Mouse (Mus musculus) heart, embryonic 10.5 days (tissue): ENCODE measurements around the gene Hoxd3. TPM values are rescaled to one million over a fixed set of nuclear protein-coding genes. Genes with fewer than 3 reads are reported as not detected.
A peak's percentile ranks its signal among the peaks of the same experiment; 100 is the strongest.

ENCODE experiments used
- DNase-seq: peaks from one replicate; pipeline ENCODE4 v3.0.0-alpha.2; 2017; ENCODE audit warnings: low spot score
- H3K27ac ChIP-seq: fragments of 300-500 bp; sonication (generic); 2 replicates; pipeline ENCODE4 v1.5.1; 2016; ENCODE audit warnings: mild to moderate bottlenecking
- H3K27me3 ChIP-seq: fragments of 300-500 bp; sonication (generic); 2 replicates; pipeline ENCODE4 v1.6.1; 2016; ENCODE audit warnings: mild to moderate bottlenecking; ENCODE audit not compliant: poor library complexity, insufficient read depth, severe bottlenecking
- H3K36me3 ChIP-seq: fragments of 300-500 bp; sonication (generic); 2 replicates; pipeline ENCODE4 v1.6.1; 2016; ENCODE audit warnings: mild to moderate bottlenecking, moderate library complexity
- H3K4me1 ChIP-seq: fragments of 300-500 bp; sonication (generic); 2 replicates; pipeline ENCODE4 v1.6.1; 2016; ENCODE audit warnings: mild to moderate bottlenecking
- H3K4me3 ChIP-seq: fragments of 300-500 bp; sonication (generic); 2 replicates; pipeline ENCODE4 v1.5.1; 2016; ENCODE audit warnings: mild to moderate bottlenecking, moderate library complexity
- H3K9me3 ChIP-seq: fragments of 300-500 bp; sonication (generic); 2 replicates; pipeline ENCODE4 v1.6.1; 2016; ENCODE audit warnings: mild to moderate bottlenecking, moderate library complexity
- WGBS: fragments of 180-500 bp; shearing (Covaris S2); methylation state at CpG from one replicate; pipeline ENCODE4 v1.1.7; 2016; 5-methylcytosine and 5-hydroxymethylcytosine counted together
- polyA plus RNA-seq: library from polyadenylated mRNA; unstranded; fragments of >200 nt; fragmentation: Nextera tagmentation; extraction: Ambion mirVana; gene quantifications from 2 replicates; pipeline ENCODE4 v1.2.1, GENCODE M21; 2016

Gene Hoxd3
- polyA plus RNA-seq, 1 experiment from 2014 or later = 2.9 TPM

DNA sequence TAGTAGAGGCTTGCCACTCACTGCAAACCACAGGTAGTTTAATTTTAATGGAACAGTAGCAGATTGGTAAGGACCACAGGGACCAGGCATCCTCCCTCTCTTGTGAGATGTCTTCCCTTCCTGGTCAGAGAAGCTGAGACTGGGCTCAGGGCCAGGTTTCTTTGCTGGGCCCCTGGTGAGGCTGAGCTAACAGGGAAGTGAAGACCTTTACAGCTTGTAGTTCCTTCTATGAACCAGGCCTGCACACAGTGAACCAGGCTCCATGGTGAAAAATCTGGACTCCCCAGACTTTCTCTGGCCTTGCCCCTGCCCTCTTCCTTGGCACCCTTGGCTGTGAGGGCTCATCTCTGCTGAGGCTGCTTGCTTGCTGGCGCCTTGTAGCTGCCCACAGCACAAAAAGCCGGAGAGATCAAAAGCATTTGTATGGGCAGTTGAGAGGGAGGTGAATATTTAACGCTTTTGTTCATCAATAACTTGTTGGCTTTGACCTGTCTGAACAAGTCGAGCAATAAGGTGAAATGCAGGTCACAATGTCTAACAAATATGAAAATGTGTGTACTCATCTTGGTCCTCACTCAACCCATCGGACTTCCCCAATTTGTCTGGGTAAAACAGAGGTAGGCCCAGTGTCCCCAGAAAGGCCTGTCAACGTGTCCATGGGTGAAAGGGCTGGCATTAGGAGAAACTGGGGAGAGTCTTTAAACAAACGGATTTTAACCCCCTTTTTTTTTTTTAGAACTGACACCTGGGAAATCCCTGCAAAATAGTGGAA, 12.7 kb downstream of the Hoxd3 start:
- WGBS = 11% methylated on average over 7 of the region's 7 CpGs
- no peaks in the 10 kb centered on the region for H3K36me3 ChIP-seq
- peaks cover 100% of the 10 kb centered on the region for H3K27me3 ChIP-seq
- no peak overlapping the region for H3K27ac ChIP-seq
- no peak overlapping the region for H3K4me3 ChIP-seq
- H3K4me1 ChIP-seq = peaks cover 14% of the 10 kb centered on the region
- no peaks in the 10 kb centered on the region for H3K9me3 ChIP-seq
- no peak for DNase-seq

GRCm38 (mm10) chr2:74725171-74725570, 13.4 kb downstream of the Hoxd3 start:
- Histone ChIP-seq H3K27me3 (peaks cover 100% of the 10 kb centered on the region), H3K27ac (no peak overlapping the region), H3K9me3 (no peaks in the 10 kb centered on the region), H3K36me3 (no peaks in the 10 kb centered on the region), H3K4me1 (peaks cover 14% of the 10 kb centered on the region), H3K4me3 (no peak overlapping the region)
- no peak for DNase-seq
- 2% methylated on average over 17 of the region's 17 CpGs for WGBS

- no peak for DNase-seq
- WGBS = 10% methylated on average over 5 of the region's 5 CpGs
- Histone ChIP-seq H3K27me3 (peaks cover 100% of the 10 kb centered on the region), H3K36me3 (no peaks in the 10 kb centered on the region), H3K4me1 (peaks cover 14% of the 10 kb centered on the region), H3K4me3 (peak within 1 kb of the TSS; percentile 53), H3K27ac (peak within 1 kb of the TSS; percentile 3; the same call in 1 of the 2 replicates), H3K9me3 (no peaks in the 10 kb centered on the region)
These were observed 14.8 kb downstream of the Hoxd3 start, which contains the start of gene Gm28230 for GRCm38 (mm10) chr2:74726551-74726950. Gm28230 (plus strand) TSS chr2:74726728.

GRCm38 (mm10) chr2:74726973-74727639, 15.4 kb downstream of the Hoxd3 start:
- Histone ChIP-seq H3K4me1 (peaks cover 14% of the 10 kb centered on the region), H3K27ac (peak overlapping the region; percentile 3; the same call in 1 of the 2 replicates), H3K36me3 (no peaks in the 10 kb centered on the region), H3K4me3 (peak overlapping the region; percentile 53), H3K27me3 (peaks cover 100% of the 10 kb centered on the region), H3K9me3 (no peaks in the 10 kb centered on the region)
- no peak for DNase-seq
- WGBS = under 1% methylated on average over 43 of the region's 43 CpGs

DNA sequence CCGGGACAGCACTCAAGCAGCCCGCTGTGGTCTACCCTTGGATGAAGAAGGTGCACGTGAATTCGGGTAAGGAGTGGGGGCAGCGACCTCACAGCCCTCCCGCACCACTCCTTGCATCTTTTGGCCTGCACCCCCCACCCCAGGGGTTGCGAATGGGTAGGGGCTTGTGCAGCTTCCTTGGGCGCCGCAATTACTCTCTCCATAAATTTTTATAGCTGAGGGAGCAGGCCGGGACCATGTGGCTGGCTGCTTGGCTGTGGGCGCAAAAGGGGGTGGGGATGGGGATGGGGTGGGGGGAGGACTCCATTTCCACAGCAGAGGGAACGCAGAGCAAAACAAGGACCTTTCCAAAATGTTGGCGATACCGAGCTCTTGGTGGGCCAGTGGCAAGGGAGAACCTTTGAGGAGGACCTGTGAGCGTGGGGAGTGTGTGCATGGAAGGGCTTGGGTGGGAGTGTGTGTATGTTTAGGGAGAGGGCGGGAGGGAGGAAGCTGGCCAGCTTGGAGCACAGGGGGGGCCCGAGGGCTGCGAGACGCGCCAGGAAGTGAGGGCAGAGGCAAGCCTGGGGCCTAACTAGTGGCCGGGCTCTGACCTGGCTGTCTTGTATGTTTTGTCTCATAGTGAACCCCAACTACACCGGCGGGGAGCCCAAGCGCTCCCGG, 16.0 kb downstream of the Hoxd3 start:
- no peaks in the 10 kb centered on the region for H3K9me3 ChIP-seq
- DNase-seq = no peak
- peak overlapping the region; percentile 53 for H3K4me3 ChIP-seq
- peaks cover 17% of the 10 kb centered on the region for H3K4me1 ChIP-seq
- peaks cover 100% of the 10 kb centered on the region for H3K27me3 ChIP-seq
- no peaks in the 10 kb centered on the region for H3K36me3 ChIP-seq
- WGBS = 1% methylated on average over 25 of the region's 25 CpGs
- H3K27ac ChIP-seq = peak overlapping the region; percentile 3; the same call in 1 of the 2 replicates

GRCm38 (mm10) chr2:74728303-74728680, 16.6 kb downstream of the Hoxd3 start:
- H3K4me1 ChIP-seq = peaks cover 19% of the 10 kb centered on the region
- H3K36me3 ChIP-seq = no peaks in the 10 kb centered on the region
- WGBS = 3% methylated on average over 13 of the region's 13 CpGs
- no peak for DNase-seq
- no peak overlapping the region for H3K27ac ChIP-seq
- peaks cover 100% of the 10 kb centered on the region for H3K27me3 ChIP-seq
- H3K9me3 ChIP-seq = no peaks in the 10 kb centered on the region
- H3K4me3 ChIP-seq = no peak overlapping the region

- Histone ChIP-seq H3K27me3 (peaks cover 100% of the 10 kb centered on the region), H3K4me3 (no peak overlapping the region), H3K27ac (no peak overlapping the region), H3K36me3 (no peaks in the 10 kb centered on the region), H3K4me1 (peaks cover 20% of the 10 kb centered on the region), H3K9me3 (no peaks in the 10 kb centered on the region)
- 11% methylated on average over 8 of the region's 8 CpGs for WGBS
- DNase-seq = no peak
These were observed 18.6 kb downstream of the Hoxd3 start for GRCm38 (mm10) chr2:74730331-74730730.

DNA sequence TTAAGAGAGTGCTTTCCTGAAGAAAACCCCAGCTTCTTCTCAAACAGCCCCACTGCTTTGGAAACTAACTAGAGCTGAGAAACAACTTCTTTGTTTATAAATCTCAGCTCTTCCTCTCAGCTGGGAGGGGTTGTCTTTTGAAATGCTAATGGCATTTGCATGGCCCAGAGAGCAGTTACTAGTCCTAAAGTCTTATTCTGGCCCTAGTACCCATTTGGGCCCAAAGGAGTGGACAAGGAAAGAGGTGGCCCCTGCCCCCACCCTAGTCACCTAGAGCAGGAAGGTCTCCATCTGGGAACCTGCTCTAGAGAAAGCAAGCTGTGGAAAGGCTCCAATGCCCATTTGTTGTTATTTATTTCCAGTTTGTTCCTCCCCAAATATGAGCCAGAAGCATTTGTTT, 19.3 kb downstream of the Hoxd3 start:
- peaks cover 27% of the 10 kb centered on the region for H3K4me1 ChIP-seq
- no peak overlapping the region for H3K4me3 ChIP-seq
- no peak for DNase-seq

DNA sequence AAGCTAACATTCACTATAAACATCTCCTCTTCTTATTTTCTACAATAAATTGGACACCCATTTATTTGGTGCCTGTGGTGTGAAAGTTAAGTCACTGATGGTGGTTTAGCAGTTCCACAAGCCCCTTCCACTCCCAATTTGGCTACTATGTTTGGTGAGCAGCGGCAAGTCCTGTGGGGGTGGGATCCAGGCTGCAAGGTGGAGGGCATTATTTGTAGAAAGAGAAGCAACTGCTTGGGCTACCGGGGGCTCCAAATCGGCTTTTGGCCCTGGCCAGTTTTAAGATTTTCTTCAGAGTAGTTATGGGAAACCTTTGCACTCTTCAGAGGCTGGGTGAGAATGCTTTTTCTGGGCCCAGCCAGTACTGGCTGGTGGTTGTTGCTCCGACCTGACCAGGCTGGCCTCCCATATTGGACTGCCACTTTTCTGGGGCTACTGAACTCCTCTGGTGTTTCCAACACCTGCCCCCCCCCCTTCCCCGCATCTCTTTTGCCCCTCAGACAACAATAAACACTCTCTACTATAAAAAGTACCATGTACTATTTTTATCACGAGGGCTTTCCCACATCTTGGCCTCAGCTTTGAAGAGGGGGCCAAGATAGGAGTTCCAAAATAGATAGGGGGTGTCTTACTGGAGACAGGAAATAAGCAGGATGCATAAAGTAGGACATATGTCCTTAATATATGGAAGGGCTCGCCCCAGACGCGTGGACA, 20.2 kb downstream of the Hoxd3 start:
- WGBS = 4% methylated on average over 9 of the region's 9 CpGs
- no peak overlapping the region for H3K27ac ChIP-seq
- no peak for DNase-seq
- peaks cover 31% of the 10 kb centered on the region for H3K4me1 ChIP-seq
- peaks cover 100% of the 10 kb centered on the region for H3K27me3 ChIP-seq
- no peaks in the 10 kb centered on the region for H3K36me3 ChIP-seq
- H3K9me3 ChIP-seq = no peaks in the 10 kb centered on the region
- H3K4me3 ChIP-seq = peak overlapping the region; percentile 40; the same call in 1 of the 2 replicates

More for the DNA sequence above, 19.3 kb downstream of the Hoxd3 start:
- no peaks in the 10 kb centered on the region for H3K9me3 ChIP-seq
- peaks cover 100% of the 10 kb centered on the region for H3K27me3 ChIP-seq
- no peak overlapping the region for H3K27ac ChIP-seq
- no peaks in the 10 kb centered on the region for H3K36me3 ChIP-seq

DNA sequence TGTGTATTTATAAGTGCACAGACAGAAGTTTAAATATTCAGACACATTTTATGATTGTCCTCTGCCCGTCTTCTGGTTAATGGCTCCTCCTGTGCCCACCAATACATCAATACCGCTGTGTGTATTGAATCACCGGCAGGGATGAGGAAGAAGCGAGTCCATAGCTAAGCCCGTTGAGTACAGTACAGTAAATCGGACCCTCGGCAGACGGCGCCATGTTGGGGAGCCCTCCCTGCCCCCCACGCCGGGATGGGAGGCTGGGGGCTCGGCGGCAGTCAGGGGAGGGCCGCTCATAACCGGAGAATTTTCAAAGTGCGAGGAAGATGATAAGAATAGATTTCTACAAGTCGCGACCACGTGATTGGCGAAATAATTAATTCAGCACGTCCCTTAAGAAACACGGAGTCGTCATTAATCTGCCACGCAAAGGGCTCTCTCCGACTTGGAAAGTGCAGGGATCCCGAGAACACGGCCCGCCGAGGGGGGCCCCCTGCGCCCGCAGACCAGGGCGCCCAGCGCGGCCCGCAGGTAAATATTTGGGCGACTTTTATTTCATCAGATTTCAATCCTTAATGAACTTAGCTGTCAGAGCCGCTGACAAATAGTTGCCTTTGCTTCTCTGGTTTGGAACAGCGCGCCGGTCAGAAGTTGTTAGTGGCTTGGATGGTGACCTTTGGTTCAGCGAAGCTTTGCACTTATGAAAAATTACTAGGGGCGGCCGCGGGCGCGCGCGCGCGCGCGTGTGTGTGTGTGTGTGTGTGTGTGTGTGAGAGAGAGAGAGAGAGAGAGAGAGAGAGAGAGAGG, 21.0 kb downstream of the Hoxd3 start:
- no peaks in the 10 kb centered on the region for H3K9me3 ChIP-seq
- no peak overlapping the region for H3K27ac ChIP-seq
- peaks cover 100% of the 10 kb centered on the region for H3K27me3 ChIP-seq
- H3K36me3 ChIP-seq = no peaks in the 10 kb centered on the region
- WGBS = under 1% methylated on average over 52 of the region's 52 CpGs
- DNase-seq = no peak
- H3K4me3 ChIP-seq = peak overlapping the region; percentile 40
- H3K4me1 ChIP-seq = peaks cover 26% of the 10 kb centered on the region

DNA sequence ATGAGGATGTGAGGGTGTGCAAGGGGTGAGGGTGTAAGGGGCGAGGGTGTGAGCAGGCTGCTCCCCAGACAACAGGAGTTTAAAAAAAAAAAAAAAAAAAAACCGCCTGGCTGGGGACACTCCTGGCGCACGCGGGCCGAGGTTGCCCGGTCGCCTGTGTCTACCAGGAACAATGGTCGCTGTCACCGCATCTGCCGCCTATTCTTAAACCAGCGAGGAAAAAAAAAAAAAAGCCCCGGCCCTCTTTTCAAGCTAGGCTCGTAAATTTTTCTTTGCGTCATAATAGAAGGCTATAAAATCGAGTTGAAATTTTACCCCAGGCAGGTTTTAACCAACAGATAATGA, 21.6 kb downstream of the Hoxd3 start:
- Histone ChIP-seq H3K36me3 (no peaks in the 10 kb centered on the region), H3K4me3 (peak overlapping the region; percentile 40), H3K27ac (no peak overlapping the region), H3K27me3 (peaks cover 100% of the 10 kb centered on the region), H3K4me1 (peaks cover 21% of the 10 kb centered on the region), H3K9me3 (no peaks in the 10 kb centered on the region)
- no peak for DNase-seq
- under 1% methylated on average over 16 of the region's 16 CpGs for WGBS

DNA sequence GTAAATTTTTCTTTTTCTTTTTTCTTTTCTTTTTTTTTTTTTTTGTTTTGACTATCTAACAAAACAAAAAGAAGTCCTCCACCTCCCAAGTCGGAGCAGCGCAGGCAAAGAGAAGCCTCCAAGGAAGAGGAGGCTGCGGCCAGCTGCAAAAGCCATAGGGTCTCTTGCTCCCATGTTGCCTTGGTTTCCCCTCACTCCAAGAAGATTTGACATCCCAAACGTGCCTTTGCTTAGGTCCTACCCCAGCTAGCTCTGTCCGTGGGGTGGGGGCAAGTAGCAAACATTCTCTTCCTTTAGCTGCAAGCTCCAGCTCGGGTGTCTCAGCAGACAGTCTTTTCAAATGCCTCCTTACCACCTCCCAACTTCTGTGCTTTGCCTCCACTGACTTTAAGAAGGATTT, 22.0 kb downstream of the Hoxd3 start:
- Histone ChIP-seq H3K27me3 (peaks cover 100% of the 10 kb centered on the region), H3K36me3 (no peaks in the 10 kb centered on the region), H3K4me1 (peaks cover 25% of the 10 kb centered on the region), H3K9me3 (no peaks in the 10 kb centered on the region), H3K4me3 (no peak overlapping the region), H3K27ac (no peak overlapping the region)
- DNase-seq = no peak
- WGBS = 3% methylated on average over 6 of the region's 6 CpGs
